Mouse (Mus musculus): ENCODE results near the gene Mrm1. TPM values are rescaled to one million over a fixed set of nuclear protein-coding genes. Genes with fewer than 3 reads are reported as not detected.
A peak's percentile ranks its signal among the peaks of the same experiment; 100 is the strongest.

The Mrm1 gene
- polyA plus RNA-seq, 1 experiment from 2014 or later: 11.7 TPM

DNA sequence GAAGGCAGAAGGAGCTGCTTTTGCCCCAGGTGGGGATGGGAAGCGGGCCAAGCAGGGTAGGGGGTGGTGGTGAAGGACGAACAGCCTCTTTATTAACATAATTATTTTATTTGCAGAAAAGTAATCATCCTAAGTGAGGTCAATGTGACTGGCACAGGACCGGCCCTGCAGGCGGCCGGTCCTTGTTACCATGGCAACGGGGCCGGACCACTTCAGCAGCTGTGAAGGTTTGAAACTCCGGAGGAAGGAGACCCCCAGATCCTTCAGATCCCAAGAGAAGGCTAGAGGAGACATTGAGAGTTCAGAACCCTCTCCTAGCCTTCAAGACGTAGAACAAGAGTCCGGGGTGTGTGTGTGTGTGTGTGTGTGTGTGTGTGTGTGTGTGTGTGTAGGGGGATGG, 22.3 kb downstream of the Mrm1 start:
- peaks cover 13% of the 10 kb centered on the region for H3K4me1 ChIP-seq
- H3K27me3 ChIP-seq: peaks cover 35% of the 10 kb centered on the region
- no peak overlapping the region for H3K27ac ChIP-seq (replicated peaks)
- H3K36me3 ChIP-seq: no peaks in the 10 kb centered on the region
- peak overlapping the region; percentile 24; the same call in 1 of the 2 replicates for H3K9ac ChIP-seq (replicated peaks)
- no peak overlapping the region for H3K4me2 ChIP-seq (replicated peaks)
- 32% methylated on average over 10 of the region's 10 CpGs for WGBS
- ATAC-seq (ENCODE audit: low FRiP score, low read depth): no peak
- no peak overlapping the region for H3K4me3 ChIP-seq
- H3K9me3 ChIP-seq: no peaks in the 10 kb centered on the region

DNA sequence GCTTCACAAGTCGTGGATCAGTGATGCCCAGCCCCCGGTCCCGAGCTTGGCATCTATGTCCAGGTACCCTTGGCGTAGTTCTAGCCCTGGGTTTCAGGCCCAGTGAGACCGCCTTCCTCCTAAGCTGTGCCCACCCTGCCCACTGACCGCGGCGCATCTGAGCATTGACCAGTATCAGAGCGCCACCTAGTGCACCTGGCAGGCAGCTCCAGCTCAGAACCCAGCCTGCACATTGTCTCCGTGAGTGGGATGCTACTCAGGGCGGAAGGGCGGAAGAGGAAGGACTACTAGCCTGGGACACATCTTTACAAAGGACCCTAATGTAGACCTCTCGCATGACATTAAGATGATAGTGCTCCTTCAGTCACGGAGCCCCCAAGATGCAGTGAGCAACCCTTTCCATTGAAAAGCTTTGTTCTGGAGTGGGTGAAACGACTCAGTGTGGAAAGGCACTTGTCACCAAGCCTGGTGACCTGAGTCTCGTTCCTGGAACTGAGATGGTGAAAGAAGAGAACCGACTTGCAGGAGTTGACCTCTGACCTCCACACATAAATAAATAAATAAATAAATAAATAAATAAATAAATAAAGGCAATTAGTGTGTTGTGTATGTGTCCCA, 24.7 kb downstream of the Mrm1 start:
- Histone ChIP-seq H3K4me3 (0 out of 2 replicates have a peak overlapping the region, but pooled peaks have one; percentile 2), H3K9me3 (no peaks in the 10 kb centered on the region), H3K4me1 (peaks cover 13% of the 10 kb centered on the region), H3K27ac (replicated peaks) (0 out of 2 replicates have a peak overlapping the region, but pooled peaks have one; percentile 39), H3K4me2 (replicated peaks) (peak overlapping the region; percentile 42), H3K27me3 (peaks cover 54% of the 10 kb centered on the region), H3K36me3 (no peaks in the 10 kb centered on the region), H3K9ac (replicated peaks) (no peak overlapping the region; the same call in 1 of the 2 replicates)
- peak; percentile 90 for ATAC-seq (ENCODE audit: low FRiP score, low read depth)
- 12% methylated on average over 17 of the region's 17 CpGs for WGBS

DNA sequence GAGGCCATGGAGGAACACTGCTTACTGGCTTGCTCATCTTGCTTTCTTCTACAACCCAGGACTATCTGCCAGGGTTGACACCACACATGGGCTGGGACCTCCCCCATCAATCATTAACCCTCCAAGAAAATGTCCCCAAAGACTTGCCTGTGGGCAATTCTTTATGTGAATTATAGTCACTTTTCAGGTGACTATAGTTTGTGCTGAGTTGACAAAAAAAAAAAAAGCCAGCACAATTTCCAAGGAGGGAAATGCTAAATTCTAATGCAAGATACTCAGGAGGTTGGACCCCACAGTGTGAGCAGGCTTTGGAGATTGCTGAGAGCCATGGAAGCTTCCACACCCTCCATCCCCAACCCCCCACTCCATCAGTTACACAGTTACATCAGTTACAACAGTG, 25.8 kb downstream of the Mrm1 start:
- H3K4me3 ChIP-seq: no peak overlapping the region
- H3K9ac ChIP-seq (replicated peaks): no peak overlapping the region
- no peak overlapping the region for H3K4me2 ChIP-seq (replicated peaks)
- no peaks in the 10 kb centered on the region for H3K36me3 ChIP-seq
- no peak for ATAC-seq (ENCODE audit: low FRiP score, low read depth)
- H3K27ac ChIP-seq (replicated peaks): no peak overlapping the region
- H3K9me3 ChIP-seq: no peaks in the 10 kb centered on the region
- H3K27me3 ChIP-seq: peaks cover 60% of the 10 kb centered on the region
- H3K4me1 ChIP-seq: peaks cover 16% of the 10 kb centered on the region

DNA sequence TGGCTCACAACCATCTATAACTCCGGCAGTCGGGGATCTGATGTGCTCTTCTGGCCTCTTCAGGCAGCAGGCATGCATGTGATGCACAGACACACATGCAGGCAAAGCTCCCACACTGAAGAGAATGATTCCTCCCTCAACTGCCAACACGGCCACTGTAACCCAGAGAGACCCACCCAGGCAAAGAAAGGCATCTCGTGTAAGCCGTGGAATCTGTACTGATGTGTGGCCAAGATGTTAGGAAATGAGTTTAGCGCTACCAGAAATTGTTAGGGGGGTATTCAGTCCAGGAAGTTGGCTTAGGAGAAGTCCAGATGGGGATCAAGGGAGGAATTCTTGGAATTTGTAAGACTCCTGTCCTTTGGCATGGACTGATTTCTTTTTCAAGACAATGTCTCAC, 28.9 kb downstream of the Mrm1 start:
- Histone ChIP-seq H3K4me2 (replicated peaks) (no peak overlapping the region), H3K9me3 (no peaks in the 10 kb centered on the region), H3K27ac (replicated peaks) (0 out of 2 replicates have a peak overlapping the region, but pooled peaks have one; percentile 1), H3K4me3 (no peak overlapping the region), H3K4me1 (peaks cover 9% of the 10 kb centered on the region), H3K36me3 (no peaks in the 10 kb centered on the region), H3K9ac (replicated peaks) (no peak overlapping the region), H3K27me3 (peaks cover 42% of the 10 kb centered on the region)
- no peak for ATAC-seq (ENCODE audit: low FRiP score, low read depth)
- 55% methylated on average over 6 of the region's 6 CpGs for WGBS

DNA sequence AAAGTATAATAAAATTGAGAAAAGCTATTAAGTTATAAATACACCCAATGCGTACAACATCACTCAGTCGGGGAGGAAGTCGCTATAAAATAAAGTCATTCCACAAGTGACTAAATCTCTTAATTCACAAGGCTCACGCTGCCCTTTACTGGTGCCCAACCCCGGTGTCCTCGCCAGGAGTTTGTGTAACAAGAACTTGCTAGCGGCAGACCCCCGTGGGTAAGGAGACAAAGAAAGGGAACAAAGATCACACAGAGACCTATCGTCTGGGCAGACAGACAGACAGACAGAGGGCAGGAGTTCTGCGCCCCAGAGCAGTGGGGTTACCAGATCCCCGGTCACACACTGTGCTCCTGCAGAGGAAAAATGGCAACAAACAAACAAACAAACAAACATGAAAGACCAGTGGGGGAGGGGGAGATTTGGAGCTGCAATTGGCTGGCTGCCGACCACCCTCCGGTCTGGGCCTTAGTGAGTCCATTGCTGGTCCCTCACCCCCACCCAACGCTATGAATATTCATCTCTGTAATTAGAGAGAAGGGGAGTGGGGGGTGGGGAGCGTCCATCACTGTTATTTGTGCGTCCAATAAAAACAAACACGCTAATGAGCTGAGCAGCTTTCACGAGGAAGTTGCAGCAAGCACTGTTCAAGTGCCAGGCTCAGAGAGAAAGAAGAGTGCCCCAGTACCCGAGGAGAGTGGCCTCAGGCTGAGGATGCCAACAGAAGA, 39.0 kb downstream of the Mrm1 start:
- Histone ChIP-seq H3K4me2 (replicated peaks) (peak overlapping the region; percentile 29), H3K36me3 (no peaks in the 10 kb centered on the region), H3K9ac (replicated peaks) (no peak overlapping the region), H3K4me3 (no peak overlapping the region), H3K4me1 (peaks cover 28% of the 10 kb centered on the region), H3K9me3 (no peaks in the 10 kb centered on the region), H3K27ac (replicated peaks) (no peak overlapping the region), H3K27me3 (peaks cover 52% of the 10 kb centered on the region)
- no peak for ATAC-seq (ENCODE audit: low FRiP score, low read depth)
- WGBS: 3% methylated on average over 19 of the region's 19 CpGs

DNA sequence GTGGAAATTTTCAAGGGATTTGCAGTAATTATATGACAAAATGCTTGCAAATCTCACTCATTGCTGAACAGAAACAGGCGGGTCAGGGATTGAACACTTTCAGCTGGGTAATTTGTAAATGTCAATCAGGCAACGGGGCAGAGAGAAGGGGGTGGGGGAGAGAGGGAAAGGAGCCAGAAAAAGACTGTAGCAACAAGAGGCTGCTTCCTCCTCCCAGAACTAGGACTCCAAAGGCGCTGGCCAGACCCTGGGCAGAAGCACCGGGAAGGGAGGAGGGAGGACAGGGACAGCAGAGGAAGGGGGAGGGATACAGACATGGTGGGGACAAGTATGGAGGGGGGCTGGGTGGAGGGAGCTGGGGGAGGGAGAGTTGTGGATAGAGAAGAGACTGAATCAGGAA, 43.8 kb downstream of the Mrm1 start:
- peak; percentile 52; the same call in 1 of the 2 replicates for ATAC-seq (ENCODE audit: low FRiP score, low read depth)
- Histone ChIP-seq H3K4me3 (no peak overlapping the region), H3K4me2 (replicated peaks) (peak overlapping the region; percentile 7; the same call in 1 of the 2 replicates), H3K4me1 (peaks cover 41% of the 10 kb centered on the region), H3K36me3 (no peaks in the 10 kb centered on the region), H3K27ac (replicated peaks) (peak overlapping the region; percentile 81), H3K27me3 (peaks cover 53% of the 10 kb centered on the region), H3K9me3 (no peaks in the 10 kb centered on the region), H3K9ac (replicated peaks) (no peak overlapping the region; the same call in 1 of the 2 replicates)
- WGBS: 1% methylated on average over 3 of the region's 4 CpGs

DNA sequence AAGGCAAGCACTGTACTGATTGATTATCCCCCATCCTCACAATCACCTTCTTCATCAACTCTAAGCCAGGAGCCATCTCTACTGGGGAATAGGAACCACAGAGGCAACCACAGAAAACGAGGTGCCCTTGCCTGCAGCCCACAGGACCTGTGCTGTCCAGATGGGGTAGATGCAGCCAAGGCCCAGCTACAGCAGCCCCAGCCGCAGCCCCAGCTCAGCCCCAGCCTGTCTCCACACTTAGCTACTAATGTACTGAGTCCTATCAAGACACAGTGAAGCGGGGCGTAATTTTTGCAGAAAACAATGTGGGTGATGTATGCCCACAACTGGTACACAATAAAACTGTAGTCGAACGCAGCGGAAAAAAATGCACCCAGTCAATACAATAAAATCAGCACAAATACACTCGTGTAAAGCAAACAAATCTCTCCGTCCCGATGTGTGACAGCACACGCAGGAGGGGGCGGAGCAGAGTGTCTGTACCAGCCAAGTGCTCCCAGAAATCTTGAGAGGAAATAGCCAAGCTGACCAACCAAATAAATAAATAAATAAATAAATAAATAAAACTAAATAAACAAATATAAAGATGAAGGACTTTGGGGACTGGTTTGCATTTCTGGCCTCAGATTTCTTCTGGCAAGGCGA, 44.3 kb downstream of the Mrm1 start:
- Histone ChIP-seq H3K27me3 (peaks cover 48% of the 10 kb centered on the region), H3K9me3 (no peaks in the 10 kb centered on the region), H3K4me2 (replicated peaks) (0 out of 2 replicates have a peak overlapping the region, but pooled peaks have one; percentile 7), H3K9ac (replicated peaks) (no peak overlapping the region), H3K36me3 (no peaks in the 10 kb centered on the region), H3K4me3 (no peak overlapping the region), H3K27ac (replicated peaks) (peak overlapping the region; percentile 81), H3K4me1 (peaks cover 37% of the 10 kb centered on the region)
- WGBS: 56% methylated on average over 13 of the region's 13 CpGs
- ATAC-seq (ENCODE audit: low FRiP score, low read depth): 0 out of 2 replicates have a peak, but pooled peaks have one; percentile 49

DNA sequence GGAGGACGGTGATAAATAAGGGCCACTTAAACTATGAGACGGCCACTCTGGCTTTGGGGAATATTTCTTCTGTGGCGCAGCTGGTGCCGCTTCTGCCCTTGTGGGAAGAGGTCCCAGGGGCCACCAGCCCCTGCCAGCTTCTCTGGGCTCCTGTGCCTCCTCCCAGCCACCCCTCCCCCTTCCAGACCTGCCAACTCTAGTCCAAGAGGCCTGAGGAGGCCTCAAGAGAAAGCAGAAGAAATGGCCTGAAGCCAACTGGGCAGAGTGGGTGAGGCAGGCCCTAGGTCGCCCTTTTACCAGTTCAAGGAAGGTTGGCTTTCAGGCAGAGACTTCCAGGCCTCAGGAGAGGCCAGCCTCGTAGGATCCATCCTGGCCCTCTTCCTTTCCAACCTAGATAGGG, 51.4 kb downstream of the Mrm1 start:
- no peaks in the 10 kb centered on the region for H3K36me3 ChIP-seq
- H3K4me3 ChIP-seq: no peak overlapping the region
- H3K9ac ChIP-seq (replicated peaks): no peak overlapping the region
- ATAC-seq (ENCODE audit: low FRiP score, low read depth): no peak
- no peak overlapping the region for H3K27ac ChIP-seq (replicated peaks)
- H3K9me3 ChIP-seq: no peaks in the 10 kb centered on the region
- no peak overlapping the region for H3K4me2 ChIP-seq (replicated peaks)
- H3K4me1 ChIP-seq: peaks cover 46% of the 10 kb centered on the region
- peaks cover 51% of the 10 kb centered on the region for H3K27me3 ChIP-seq
- 70% methylated on average over 6 of the region's 6 CpGs for WGBS

DNA sequence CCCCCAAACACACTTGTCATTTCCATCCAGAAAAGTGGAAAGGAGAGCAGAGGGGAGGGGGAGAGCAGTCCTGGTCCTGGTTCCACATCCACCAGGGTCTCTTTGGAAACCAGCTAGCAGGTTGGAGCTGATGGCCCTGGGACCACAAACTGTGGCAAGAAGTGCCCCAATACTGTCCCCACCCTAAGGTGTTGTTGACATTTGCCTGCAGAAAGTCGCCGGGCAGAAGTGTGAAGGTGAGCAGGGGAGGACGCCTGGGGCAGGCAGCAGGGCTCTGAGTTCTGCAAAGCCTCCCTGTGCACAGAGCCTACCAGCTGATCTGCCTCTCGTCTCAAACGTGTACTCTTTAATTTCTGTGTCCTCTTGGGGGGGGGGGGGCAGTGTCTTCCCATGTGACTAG, 54.2 kb downstream of the Mrm1 start:
- ATAC-seq (ENCODE audit: low FRiP score, low read depth): no peak
- Histone ChIP-seq H3K4me2 (replicated peaks) (no peak overlapping the region), H3K27ac (replicated peaks) (no peak overlapping the region), H3K27me3 (peaks cover 63% of the 10 kb centered on the region), H3K36me3 (no peaks in the 10 kb centered on the region), H3K4me1 (peaks cover 49% of the 10 kb centered on the region), H3K4me3 (no peak overlapping the region), H3K9me3 (no peaks in the 10 kb centered on the region), H3K9ac (replicated peaks) (no peak overlapping the region)
- 20% methylated on average over 5 of the region's 5 CpGs for WGBS

DNA sequence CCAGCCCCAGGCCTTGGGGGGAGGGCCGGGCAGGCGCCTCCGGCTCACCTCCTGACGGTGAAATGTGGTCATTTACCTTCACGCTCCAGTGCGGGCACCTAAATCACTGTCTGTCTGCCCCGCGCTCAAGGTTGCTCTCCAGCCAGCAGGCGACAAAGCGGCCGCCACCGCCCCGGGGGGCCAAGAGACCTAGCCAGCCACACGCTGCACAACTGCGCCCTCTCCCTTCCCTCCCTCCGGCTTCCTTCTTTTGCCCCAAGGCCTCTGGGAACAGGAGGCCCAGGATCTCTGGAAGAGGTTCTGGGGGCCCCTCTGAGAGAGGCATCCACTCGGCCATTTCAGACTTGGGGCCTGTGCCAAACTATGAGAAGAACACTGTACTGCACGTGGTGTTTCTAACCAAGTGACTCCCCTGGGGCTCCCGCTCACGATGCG, 54.8 kb downstream of the Mrm1 start:
- ATAC-seq (ENCODE audit: low FRiP score, low read depth): no peak
- Histone ChIP-seq H3K36me3 (no peaks in the 10 kb centered on the region), H3K4me1 (peaks cover 54% of the 10 kb centered on the region), H3K4me3 (peak overlapping the region; percentile 11; the same call in 1 of the 2 replicates), H3K27ac (replicated peaks) (0 out of 2 replicates have a peak overlapping the region, but pooled peaks have one; percentile 4), H3K4me2 (replicated peaks) (peak overlapping the region; percentile 35), H3K9ac (replicated peaks) (peak overlapping the region; percentile 17; the same call in 1 of the 2 replicates), H3K9me3 (no peaks in the 10 kb centered on the region), H3K27me3 (peaks cover 67% of the 10 kb centered on the region)
- WGBS: 4% methylated on average over 21 of the region's 21 CpGs

DNA sequence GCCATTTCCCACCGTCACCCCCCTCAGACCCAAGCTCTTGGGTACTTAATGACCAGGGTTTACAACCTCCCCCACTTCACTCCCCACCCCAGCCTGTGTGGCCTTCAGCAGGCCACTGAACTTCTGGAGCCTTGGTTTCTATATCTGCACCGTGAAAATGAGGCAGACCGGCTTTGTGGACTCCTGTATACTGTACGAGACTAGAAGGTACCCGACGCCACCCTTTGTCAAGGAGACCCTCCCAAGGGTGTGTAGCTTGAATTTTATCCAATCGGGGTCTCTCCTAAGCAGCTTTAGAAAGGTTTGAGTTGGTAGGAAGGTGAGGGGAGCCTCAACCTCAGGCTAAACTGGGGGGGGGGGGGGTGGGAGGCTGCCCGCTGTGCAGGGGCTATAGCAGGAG, 55.2 kb downstream of the Mrm1 start:
- no peaks in the 10 kb centered on the region for H3K36me3 ChIP-seq
- peaks cover 71% of the 10 kb centered on the region for H3K27me3 ChIP-seq
- WGBS: 23% methylated on average over 8 of the region's 8 CpGs
- no peaks in the 10 kb centered on the region for H3K9me3 ChIP-seq
- no peak for ATAC-seq (ENCODE audit: low FRiP score, low read depth)
- peaks cover 55% of the 10 kb centered on the region for H3K4me1 ChIP-seq
- no peak overlapping the region for H3K4me3 ChIP-seq
- H3K27ac ChIP-seq (replicated peaks): 0 out of 2 replicates have a peak overlapping the region, but pooled peaks have one; percentile 4
- H3K9ac ChIP-seq (replicated peaks): peak overlapping the region; percentile 17; the same call in 1 of the 2 replicates
- H3K4me2 ChIP-seq (replicated peaks): peak overlapping the region; percentile 35
